9 mouse cellular contexts compared by ENCODE assay signal in genomic region chr11:95121161-95122099, GRCm38 (mm10). TPM values are rescaled to one million over a fixed set of nuclear protein-coding genes. Genes with fewer than 3 reads are reported as not detected.
DNase-seq lines count a peak whose midpoint lies in the region; ATAC-seq and TF ChIP-seq lines count a peak whose summit lies in the region.
"Had no signal": no experiment of that assay in that cellular context is flagged by ENCODE, and none has a peak within 500 bp of the region (broad histone marks: within the 10 kb centered on the region; RNA-seq: fewer than 3 reads in every experiment).

No protein-coding gene starts in this region.

- 3% methylated on average over 63 of the region's 63 CpGs for WGBS in limb, embryonic 15.5 days
- WGBS in stomach, embryonic 16.5 days, result 3% methylated on average over 63 of the region's 63 CpGs

- peak overlapping the region; percentile 77 for H3K4me2 ChIP-seq in limb, embryonic 15.5 days
- H3K4me2 ChIP-seq in stomach, embryonic 16.5 days (ENCODE audit: low read depth, low read length), result peak overlapping the region; percentile 50

- no peak overlapping the region for H3K27ac ChIP-seq in testis, adult 2 months (ENCODE audit: control insufficient read depth, insufficient read depth, low read depth, low read length)
- no peak overlapping the region for H3K27ac ChIP-seq in limb, embryonic 15.5 days
- no peak overlapping the region for H3K27ac ChIP-seq in stomach, embryonic 16.5 days (ENCODE audit: low read length)

- H3K4me3 ChIP-seq in testis, adult 2 months (ENCODE audit: control insufficient read depth, low read depth, low read length), result peak overlapping the region; percentile 17
- peak overlapping the region; percentile 50 for H3K4me3 ChIP-seq in limb, embryonic 15.5 days
- H3K4me3 ChIP-seq in stomach, embryonic 16.5 days (replicated peaks; ENCODE audit: low read length), result peak overlapping the region; percentile 41

- DNase-seq in adrenal gland, postnatal 10 days, result peak; percentile 48
- DNase-seq in adrenal gland, adult 8-10 months, result no peak
- no peak for DNase-seq in testis, postnatal 14 days (ENCODE audit: low spot score)
- no peak for DNase-seq in cerebellum, adult 11-12 months

- H3K4me1 ChIP-seq in testis, adult 2 months (ENCODE audit: control insufficient read depth, insufficient read depth, low read length), result peaks cover 11% of the 10 kb centered on the region
- peaks cover 44% of the 10 kb centered on the region for H3K4me1 ChIP-seq in limb, embryonic 15.5 days
- peaks cover 11% of the 10 kb centered on the region for H3K4me1 ChIP-seq in stomach, embryonic 16.5 days (ENCODE audit: control insufficient read depth, insufficient read depth, low read length)

- H3K27me3 ChIP-seq in testis, adult 2 months (ENCODE audit: control insufficient read depth, insufficient read depth, low read length), result no peaks in the 10 kb centered on the region; the same call in 1 of the 2 replicates
- peaks cover 81% of the 10 kb centered on the region for H3K27me3 ChIP-seq in limb, embryonic 15.5 days
- peaks cover 53% of the 10 kb centered on the region for H3K27me3 ChIP-seq in stomach, embryonic 16.5 days (ENCODE audit: control insufficient read depth, insufficient read depth, low read length)

- no peak for ATAC-seq in limb, embryonic 15.5 days (ENCODE audit: insufficient number of reproducible peaks, low FRiP score, low TSS enrichment, low read depth)
- no peak for ATAC-seq in stomach, embryonic 16.5 days (ENCODE audit: insufficient read depth, low FRiP score)
- no peak for ATAC-seq in megakaryocyte-erythroid progenitor cell, adult 5-6 weeks (replicated peaks; ENCODE audit: low FRiP score, low TSS enrichment, poor library complexity, severe bottlenecking)

- TF ChIP-seq POLR2A in testis, adult 2 months (IDR thresholded peaks at IDR 0.05; ENCODE audit: control insufficient read depth, low read depth, low read length), result no peak

- no peaks in the 10 kb centered on the region for H3K36me3 ChIP-seq in testis, adult 2 months (ENCODE audit: control insufficient read depth, insufficient read depth, low read length)
- H3K36me3 ChIP-seq in limb, embryonic 15.5 days, result no peaks in the 10 kb centered on the region
- H3K36me3 ChIP-seq in stomach, embryonic 16.5 days (ENCODE audit: control insufficient read depth, insufficient read depth, low read length), result no peaks in the 10 kb centered on the region

- peak overlapping the region; percentile 28; the same call in 1 of the 2 replicates for H3K9ac ChIP-seq in limb, embryonic 15.5 days
- peak overlapping the region; percentile 62 for H3K9ac ChIP-seq in stomach, embryonic 16.5 days (ENCODE audit: low read length)

- H3K9me3 ChIP-seq in limb, embryonic 15.5 days, result no peaks in the 10 kb centered on the region
- H3K9me3 ChIP-seq in stomach, embryonic 16.5 days (replicated peaks; ENCODE audit: control insufficient read depth, low read length), result no peaks in the 10 kb centered on the region

- no peak for TF ChIP-seq CTCF in testis, adult 2 months (IDR thresholded peaks at IDR 0.05; ENCODE audit: control insufficient read depth, insufficient read depth, insufficient replicate concordance, low read depth, low read length)

RNA-seq across cellular contexts. Expression of gene Dlx3, which starts 1.5 kb away (rescaled TPM):
- total RNA-seq in adrenal gland, postnatal 10 days (2021), result under 1 TPM in 1 of 2 experiments, not detected in 1; 0.60 TPM
- not detected for total RNA-seq in adrenal gland, adult 8-10 months (2022)
- polyA plus RNA-seq in testis, adult 2 months (2012; rRNA removed), result 0.04 TPM in 2 replicates
- polyA plus RNA-seq in limb, embryonic 15.5 days (2015; fragmentation: Nextera tagmentation; extraction: Ambion mirVana), result 17.7 and 20.9 TPM in 2 replicates
- 3.0 and 3.9 TPM in 2 replicates for polyA plus RNA-seq in stomach, embryonic 16.5 days (2015; fragmentation: Nextera tagmentation; extraction: Ambion mirVana)
- total RNA-seq in megakaryocyte-erythroid progenitor cell, adult 5-6 weeks (2014; fragmentation: Nextera tagmentation), result not detected in 2 replicates
- not detected in 2 replicates for total RNA-seq in megakaryocyte-erythroid progenitor cell, adult 5-6 weeks (2017)
- total RNA-seq: hematopoietic stem cell, adult 5-6 weeks had no signal

RNA-seq across cellular contexts. Expression of gene Dlx4, which starts 24.6 kb away (rescaled TPM):
- under 1 TPM in 1 of 2 experiments, not detected in 1; 0.18 TPM for total RNA-seq in adrenal gland, postnatal 10 days (2021)
- total RNA-seq in adrenal gland, adult 8-10 months (2022), result under 1 TPM in 2 of 4 experiments, not detected in 2; 0.28 to 0.32 TPM
- polyA plus RNA-seq in testis, adult 2 months (2012; rRNA removed), result 1.4 and 2.1 TPM in 2 replicates
- 3.3 and 4.4 TPM in 2 replicates for polyA plus RNA-seq in limb, embryonic 15.5 days (2015; fragmentation: Nextera tagmentation; extraction: Ambion mirVana)
- polyA plus RNA-seq in stomach, embryonic 16.5 days (2015; fragmentation: Nextera tagmentation; extraction: Ambion mirVana), result 0.99 and 1.7 TPM in 2 replicates
- total RNA-seq in megakaryocyte-erythroid progenitor cell, adult 5-6 weeks (2014; fragmentation: Nextera tagmentation), result not detected in 2 replicates
- total RNA-seq in megakaryocyte-erythroid progenitor cell, adult 5-6 weeks (2017), result not detected in 2 replicates
- total RNA-seq: hematopoietic stem cell, adult 5-6 weeks had no signal

RNA-seq across cellular contexts. Expression of gene Itga3, which starts 44.8 kb away (rescaled TPM):
- total RNA-seq in adrenal gland, postnatal 10 days (2021), result 10 to 100 TPM; 22.4 to 26.2 TPM
- total RNA-seq in adrenal gland, adult 8-10 months (2022), result 10 to 100 TPM; 40.8 to 74.6 (median 49.9) TPM
- 1.5 and 2.2 TPM in 2 replicates for polyA plus RNA-seq in testis, adult 2 months (2012; rRNA removed)
- polyA plus RNA-seq in limb, embryonic 15.5 days (2015; fragmentation: Nextera tagmentation; extraction: Ambion mirVana), result 8.9 and 9.5 TPM in 2 replicates
- polyA plus RNA-seq in stomach, embryonic 16.5 days (2015; fragmentation: Nextera tagmentation; extraction: Ambion mirVana), result 19.4 and 19.9 TPM in 2 replicates
- total RNA-seq in megakaryocyte-erythroid progenitor cell, adult 5-6 weeks (2014; fragmentation: Nextera tagmentation), result not detected in 2 replicates
- 0.28 TPM in 1 of 2 replicates, not detected in the other for total RNA-seq in megakaryocyte-erythroid progenitor cell, adult 5-6 weeks (2017)

Comparison
In these comparisons a context has a peak if more than half of its experiments do, and no peak if none do; other contexts are left out.
1. RNA of gene Itga3, which starts 44.8 kb away (total RNA-seq): 40.8 to 74.6 TPM in adrenal gland, adult 8-10 months and 22.4 to 26.2 TPM in adrenal gland, postnatal 10 days; 0.28 TPM in megakaryocyte-erythroid progenitor cell, adult 5-6 weeks; every median in the first group is over 10 times any median in the second.
2. Peak in every context shown above with its lines, with median percentiles within 50 percentile points of each other: H3K4me3 ChIP-seq.